Mouse (Mus musculus): ENCODE measurements around the gene Ptpn6.

The Ptpn6 gene

GRCm38 (mm10) chr6:124738511-124739023, at the start of gene Ptpn6:
Gene Ptpn6, minus strand, starts transcription at chr6:124738714.
- DNase-seq = peak; percentile 73

GRCm38 (mm10) chr6:124787722-124788121, 49.2 kb upstream of the Ptpn6 start:
- no peak for DNase-seq

- no peak for DNase-seq
Observed at GRCm38 (mm10) chr6:124786756-124787420, 48.4 kb upstream of the Ptpn6 start.

GRCm38 (mm10) chr6:124782436-124782835, 43.9 kb upstream of the Ptpn6 start:
- DNase-seq = peak; percentile 31

- no peak for DNase-seq
Observed at GRCm38 (mm10) chr6:124780917-124781316, 42.4 kb upstream of the Ptpn6 start.

- no peak for DNase-seq
Observed at GRCm38 (mm10) chr6:124779984-124780416, 41.5 kb upstream of the Ptpn6 start.

- peak; percentile 41 for DNase-seq
Observed at GRCm38 (mm10) chr6:124779222-124779983, 40.9 kb upstream of the Ptpn6 start, which contains the start of gene Lrrc23. Gene Lrrc23, minus strand, starts transcription at chr6:124779727.

- no peak for DNase-seq
Observed at GRCm38 (mm10) chr6:124770511-124770910, 32.0 kb upstream of the Ptpn6 start.

- DNase-seq = no peak
Observed at GRCm38 (mm10) chr6:124770013-124770412, 31.5 kb upstream of the Ptpn6 start.

GRCm38 (mm10) chr6:124769101-124769765, 30.7 kb upstream of the Ptpn6 start, which contains the start of gene Eno2:
Gene Eno2, minus strand, starts transcription at chr6:124769673.
- DNase-seq = peak; percentile 46

- DNase-seq = no peak
Observed at GRCm38 (mm10) chr6:124768704-124769044, 30.2 kb upstream of the Ptpn6 start.

GRCm38 (mm10) chr6:124767920-124768703, 29.6 kb upstream of the Ptpn6 start:
- DNase-seq = no peak

- no peak for DNase-seq
Observed at GRCm38 (mm10) chr6:124767536-124767919, 29.0 kb upstream of the Ptpn6 start.

GRCm38 (mm10) chr6:124765951-124766350, 27.4 kb upstream of the Ptpn6 start:
- DNase-seq = no peak

GRCm38 (mm10) chr6:124759259-124759658, 20.7 kb upstream of the Ptpn6 start:
- peak; percentile 92 for DNase-seq

GRCm38 (mm10) chr6:124758849-124759232, 20.3 kb upstream of the Ptpn6 start:
- no peak for DNase-seq

- DNase-seq = peak; percentile 39
Observed at GRCm38 (mm10) chr6:124757909-124758848, 19.7 kb upstream of the Ptpn6 start.

GRCm38 (mm10) chr6:124757351-124757880, 18.9 kb upstream of the Ptpn6 start:
- no peak for DNase-seq

GRCm38 (mm10) chr6:124756652-124757350, 18.3 kb upstream of the Ptpn6 start:
- peak; percentile 85 for DNase-seq

GRCm38 (mm10) chr6:124755831-124756595, 17.5 kb upstream of the Ptpn6 start, which contains the start of the genes Gm45234 and Atn1:
Gene Gm45234, minus strand, starts transcription at chr6:124756021.
Gene Atn1, minus strand, starts transcription at chr6:124756524.
- DNase-seq = peak; percentile 79
